In genomic region chr8:88571434-88572184, GRCm38 (mm10) we compare ENCODE assay signal across 8 mouse cellular contexts. TPM values are rescaled to one million over a fixed set of nuclear protein-coding genes. Genes with fewer than 3 reads are reported as not detected.
DNase-seq lines count a peak whose midpoint lies in the region; ATAC-seq and TF ChIP-seq lines count a peak whose summit lies in the region.

No protein-coding gene starts in this region.

- H3K27ac ChIP-seq in midbrain, embryonic 10.5 days (replicated peaks), result peak overlapping the region; percentile 80
- no peak overlapping the region for H3K27ac ChIP-seq in midbrain, embryonic 11.5 days (ENCODE audit: low read depth, low read length)
- peak overlapping the region; percentile 78 for H3K27ac ChIP-seq in forebrain, embryonic 14.5 days (ENCODE audit: low read depth, low read length)
- no peak overlapping the region for H3K27ac ChIP-seq in neural tube, embryonic 15.5 days (replicated peaks)
- H3K27ac ChIP-seq in thymus, adult 2 months (ENCODE audit: control insufficient read depth, insufficient read depth, low read length), result no peak overlapping the region

- peaks cover 32% of the 10 kb centered on the region for H3K36me3 ChIP-seq in midbrain, embryonic 10.5 days
- H3K36me3 ChIP-seq in midbrain, embryonic 11.5 days (ENCODE audit: control insufficient read depth, insufficient read depth, low read length), result no peaks in the 10 kb centered on the region
- no peaks in the 10 kb centered on the region for H3K36me3 ChIP-seq in forebrain, embryonic 14.5 days (ENCODE audit: control insufficient read depth, insufficient read depth, low read length)
- H3K36me3 ChIP-seq in splenic B cell, adult 2 months (ENCODE audit: control insufficient read depth, insufficient read depth, low read length, poor library complexity, severe bottlenecking), result no peaks in the 10 kb centered on the region
- H3K36me3 ChIP-seq in neural tube, embryonic 15.5 days, result no peaks in the 10 kb centered on the region
- H3K36me3 ChIP-seq in thymus, adult 2 months (ENCODE audit: control insufficient read depth, insufficient read depth, low read length), result no peaks in the 10 kb centered on the region

- no peak overlapping the region for H3K4me3 ChIP-seq in midbrain, embryonic 10.5 days
- H3K4me3 ChIP-seq in midbrain, embryonic 11.5 days (ENCODE audit: low read depth, low read length), result no peak overlapping the region
- no peak overlapping the region for H3K4me3 ChIP-seq in forebrain, embryonic 14.5 days (ENCODE audit: low read depth, low read length)
- no peak overlapping the region for H3K4me3 ChIP-seq in neural tube, embryonic 15.5 days (replicated peaks)
- H3K4me3 ChIP-seq in thymus, adult 2 months (ENCODE audit: control insufficient read depth, insufficient read depth, low read length), result no peak overlapping the region

- peaks cover 71% of the 10 kb centered on the region for H3K4me1 ChIP-seq in midbrain, embryonic 10.5 days
- peaks cover 16% of the 10 kb centered on the region for H3K4me1 ChIP-seq in midbrain, embryonic 11.5 days (ENCODE audit: control insufficient read depth, insufficient read depth, low read length)
- peaks cover 41% of the 10 kb centered on the region for H3K4me1 ChIP-seq in forebrain, embryonic 14.5 days (ENCODE audit: control insufficient read depth, insufficient read depth, low read length)
- peaks cover 70% of the 10 kb centered on the region for H3K4me1 ChIP-seq in neural tube, embryonic 15.5 days
- no peaks in the 10 kb centered on the region; the same call in 1 of the 2 replicates for H3K4me1 ChIP-seq in thymus, adult 2 months (replicated peaks; ENCODE audit: control insufficient read depth, insufficient read depth, low read length)

- no peaks in the 10 kb centered on the region for H3K27me3 ChIP-seq in midbrain, embryonic 10.5 days (ENCODE audit: low read depth, poor library complexity, severe bottlenecking)
- H3K27me3 ChIP-seq in midbrain, embryonic 11.5 days (ENCODE audit: control insufficient read depth, insufficient read depth, low read length), result no peaks in the 10 kb centered on the region
- H3K27me3 ChIP-seq in forebrain, embryonic 14.5 days (replicated peaks; ENCODE audit: control insufficient read depth, insufficient read depth, low read length), result no peaks in the 10 kb centered on the region
- H3K27me3 ChIP-seq in splenic B cell, adult 2 months (ENCODE audit: control insufficient read depth, insufficient read depth, low read length, poor library complexity, severe bottlenecking), result no peaks in the 10 kb centered on the region
- no peaks in the 10 kb centered on the region for H3K27me3 ChIP-seq in neural tube, embryonic 15.5 days (replicated peaks)
- no peaks in the 10 kb centered on the region for H3K27me3 ChIP-seq in thymus, adult 2 months (ENCODE audit: control insufficient read depth, insufficient read depth, low read length)

- DNase-seq in gastrocnemius, postnatal 10 days, result peak; percentile 44
- DNase-seq in gastrocnemius, adult 18-20 months (ENCODE audit: low spot score), result no peak
- no peak for DNase-seq in midbrain, embryonic 10.5 days (ENCODE audit: low spot score)
- DNase-seq in midbrain, embryonic 11.5 days (ENCODE audit: low spot score, missing footprints), result no peak
- DNase-seq in forebrain, embryonic 14.5 days (ENCODE audit: low spot score), result peak; percentile 39
- peak; percentile 23 for DNase-seq in splenic B cell, adult 2 months (ENCODE audit: low read depth, low spot score)
- no peak for DNase-seq in thymus, adult 2 months

- no peaks in the 10 kb centered on the region for H3K9me3 ChIP-seq in midbrain, embryonic 10.5 days (replicated peaks)
- H3K9me3 ChIP-seq in midbrain, embryonic 11.5 days (ENCODE audit: control insufficient read depth, low read length), result no peaks in the 10 kb centered on the region
- no peaks in the 10 kb centered on the region for H3K9me3 ChIP-seq in forebrain, embryonic 14.5 days (replicated peaks; ENCODE audit: control insufficient read depth, low read length)
- H3K9me3 ChIP-seq in neural tube, embryonic 15.5 days (replicated peaks), result no peaks in the 10 kb centered on the region

- WGBS in midbrain, embryonic 10.5 days, result 86% methylated on average over 14 of the region's 14 CpGs
- 87% methylated on average over 14 of the region's 14 CpGs for WGBS in midbrain, embryonic 11.5 days
- WGBS in forebrain, embryonic 14.5 days, result 66% methylated on average over 14 of the region's 14 CpGs
- WGBS in neural tube, embryonic 15.5 days, result 68% methylated on average over 14 of the region's 14 CpGs
- WGBS in thymus, adult 2 months, result 78% methylated on average over 14 of the region's 14 CpGs

- TF ChIP-seq CTCF in thymus, adult 2 months (IDR thresholded peaks at IDR 0.05; ENCODE audit: borderline replicate concordance, control insufficient read depth, extremely low read depth, insufficient read depth, low read length, poor library complexity), result no peak

- H3K4me2 ChIP-seq in midbrain, embryonic 11.5 days, result no peak overlapping the region
- H3K4me2 ChIP-seq in forebrain, embryonic 14.5 days (ENCODE audit: low read length), result no peak overlapping the region
- no peak overlapping the region for H3K4me2 ChIP-seq in neural tube, embryonic 15.5 days

- no peak overlapping the region for H3K9ac ChIP-seq in midbrain, embryonic 11.5 days (ENCODE audit: low read length)
- H3K9ac ChIP-seq in forebrain, embryonic 14.5 days (ENCODE audit: low read length), result no peak overlapping the region
- H3K9ac ChIP-seq in neural tube, embryonic 15.5 days (replicated peaks), result no peak overlapping the region

- TF ChIP-seq POLR2A in thymus, adult 2 months (IDR thresholded peaks at IDR 0.05; ENCODE audit: control insufficient read depth, extremely low read depth, insufficient read depth, low read length, poor library complexity), result no peak

- no peak for ATAC-seq in midbrain, embryonic 11.5 days (ENCODE audit: low FRiP score)
- no peak for ATAC-seq in forebrain, embryonic 14.5 days
- no peak for ATAC-seq in neural tube, embryonic 15.5 days (ENCODE audit: low FRiP score)

RNA-seq across cellular contexts. Expression of gene Nkd1, which starts 50.5 kb away (rescaled TPM):
- total RNA-seq in gastrocnemius, postnatal 10 days (2021), result 1 to 10 TPM; 6.5 to 8.2 TPM
- total RNA-seq in gastrocnemius, adult 18-20 months (2021), result 1 to 10 TPM; 1.3 to 1.8 TPM
- 72.3 and 80.1 TPM in 2 replicates for polyA plus RNA-seq in midbrain, embryonic 10.5 days (2016; fragmentation: Nextera tagmentation; extraction: Ambion mirVana)
- 50.5 and 61.1 TPM in 2 replicates for polyA plus RNA-seq in midbrain, embryonic 11.5 days (2014; fragmentation: Nextera tagmentation; extraction: Ambion mirVana)
- 35.2 and 40.0 TPM in 2 replicates for polyA plus RNA-seq in forebrain, embryonic 14.5 days (2014; fragmentation: Nextera tagmentation; extraction: Ambion mirVana)
- 39.5 and 40.2 TPM in 2 replicates for polyA plus RNA-seq in neural tube, embryonic 15.5 days (2015; fragmentation: Nextera tagmentation; extraction: Ambion mirVana)
- 3.0 and 3.4 TPM in 2 replicates for polyA plus RNA-seq in thymus, adult 2 months (2012; rRNA removed)

Comparison
In these comparisons a context has a peak if more than half of its experiments do, and no peak if none do; other contexts are left out.
1. DNase-seq: peak in gastrocnemius, postnatal 10 days (single experiment), forebrain, embryonic 14.5 days (single experiment) and splenic B cell, adult 2 months (single experiment); none in gastrocnemius, adult 18-20 months (single experiment), midbrain, embryonic 10.5 days (single experiment), midbrain, embryonic 11.5 days (single experiment) and thymus, adult 2 months (single experiment).
2. H3K27ac ChIP-seq: peak in midbrain, embryonic 10.5 days (single experiment) and forebrain, embryonic 14.5 days (single experiment); none in midbrain, embryonic 11.5 days (single experiment), neural tube, embryonic 15.5 days (single experiment) and thymus, adult 2 months (single experiment).